8 mouse cellular contexts compared by ENCODE assay signal in the genomic region with DNA sequence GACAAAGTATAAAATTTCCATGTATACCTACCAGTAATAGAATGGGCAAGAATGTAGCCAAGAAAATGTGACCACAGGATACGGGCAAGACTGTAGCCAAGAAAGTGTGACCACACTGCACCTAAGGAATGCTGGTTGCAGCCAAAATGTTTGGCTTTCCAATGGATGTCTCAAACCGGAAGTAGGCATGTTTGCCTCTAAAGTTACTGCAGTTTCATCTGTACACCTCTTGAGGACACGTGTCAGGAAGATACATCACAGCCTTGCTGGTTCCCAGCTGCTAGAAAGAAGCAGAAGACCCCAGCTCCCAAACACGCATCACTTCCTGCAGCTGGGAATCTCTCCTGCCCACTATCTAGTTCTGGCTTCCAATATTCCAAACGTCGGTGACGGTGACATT. TPM values are rescaled to one million over a fixed set of nuclear protein-coding genes. Genes with fewer than 3 reads are reported as not detected.
DNase-seq lines count a peak whose midpoint lies in the region; ATAC-seq lines count a peak whose summit lies in the region.

No protein-coding gene starts in this region.

- no peak overlapping the region for H3K9ac ChIP-seq in embryonic facial prominence, embryonic 15.5 days
- peak overlapping the region; percentile 63 for H3K9ac ChIP-seq in neural tube, embryonic 15.5 days (replicated peaks)

- peak overlapping the region; percentile 56 for H3K4me3 ChIP-seq in embryonic facial prominence, embryonic 15.5 days (replicated peaks)
- H3K4me3 ChIP-seq in neural tube, embryonic 15.5 days (replicated peaks), result peak overlapping the region; percentile 52

- H3K36me3 ChIP-seq in embryonic facial prominence, embryonic 15.5 days, result 0 out of 2 replicates have a peak, but pooled peaks cover 3% of the 10 kb centered on the region
- peaks cover 25% of the 10 kb centered on the region for H3K36me3 ChIP-seq in neural tube, embryonic 15.5 days

- H3K9me3 ChIP-seq in embryonic facial prominence, embryonic 15.5 days (replicated peaks), result no peaks in the 10 kb centered on the region
- H3K9me3 ChIP-seq in neural tube, embryonic 15.5 days (replicated peaks), result no peaks in the 10 kb centered on the region

- no peaks in the 10 kb centered on the region for H3K27me3 ChIP-seq in embryonic facial prominence, embryonic 15.5 days
- H3K27me3 ChIP-seq in neural tube, embryonic 15.5 days (replicated peaks), result no peaks in the 10 kb centered on the region

- peak overlapping the region; percentile 60 for H3K4me2 ChIP-seq in embryonic facial prominence, embryonic 15.5 days (replicated peaks)
- H3K4me2 ChIP-seq in neural tube, embryonic 15.5 days, result peak overlapping the region; percentile 72

- WGBS in embryonic facial prominence, embryonic 15.5 days, result 25% methylated on average over 7 of the region's 7 CpGs
- WGBS in neural tube, embryonic 15.5 days, result 52% methylated on average over 7 of the region's 7 CpGs

- ATAC-seq in embryonic facial prominence, embryonic 15.5 days (ENCODE audit: insufficient number of reproducible peaks, low FRiP score, low TSS enrichment, low read depth), result no peak
- no peak for ATAC-seq in neural tube, embryonic 15.5 days (ENCODE audit: low FRiP score)

- peak; percentile 16 for DNase-seq in thymus, postnatal 0 days (ENCODE audit: low spot score)
- no peak for DNase-seq in thymus, postnatal 10 days (ENCODE audit: low spot score in 2 of 2)
- DNase-seq in kidney, postnatal 14 days, result peak; percentile 27
- no peak for DNase-seq in gastrocnemius, adult 18-20 months (ENCODE audit: low spot score)
- no peak for DNase-seq in layer of hippocampus, adult 8-10 months (ENCODE audit: low spot score in 2 of 2)
- DNase-seq in adrenal gland, adult 8-10 months, result no peak

- peak overlapping the region; percentile 85 for H3K27ac ChIP-seq in embryonic facial prominence, embryonic 15.5 days (replicated peaks)
- H3K27ac ChIP-seq in neural tube, embryonic 15.5 days (replicated peaks), result peak overlapping the region; percentile 83

- H3K4me1 ChIP-seq in embryonic facial prominence, embryonic 15.5 days, result 0 out of 2 replicates have a peak, but pooled peaks cover 6% of the 10 kb centered on the region
- H3K4me1 ChIP-seq in neural tube, embryonic 15.5 days, result peaks cover 16% of the 10 kb centered on the region

RNA-seq across cellular contexts. Expression of gene Ppcdc, which starts 0.8 kb away (rescaled TPM):
- polyA plus RNA-seq in thymus, postnatal 0 days (2015; fragmentation: Nextera tagmentation; extraction: Ambion mirVana), result 50.9 and 62.5 TPM in 2 replicates
- polyA plus RNA-seq in embryonic facial prominence, embryonic 15.5 days (2015; fragmentation: Nextera tagmentation; extraction: Ambion mirVana), result 26.1 and 28.1 TPM in 2 replicates
- 18.4 and 22.7 TPM in 2 replicates for polyA plus RNA-seq in neural tube, embryonic 15.5 days (2015; fragmentation: Nextera tagmentation; extraction: Ambion mirVana)
- 1 to 10 TPM; 6.5 to 7.9 TPM for total RNA-seq in gastrocnemius, adult 18-20 months (2021)
- total RNA-seq in layer of hippocampus, adult 8-10 months (2022), result 10 to 100 TPM; 16.1 to 26.1 (median 23.2) TPM
- 10 to 100 TPM; 20.8 to 35.1 (median 25.2) TPM for total RNA-seq in adrenal gland, adult 8-10 months (2022)

RNA-seq across cellular contexts. Expression of gene Scamp5, which starts 28.8 kb away (rescaled TPM):
- 3.1 and 3.5 TPM in 2 replicates for polyA plus RNA-seq in thymus, postnatal 0 days (2015; fragmentation: Nextera tagmentation; extraction: Ambion mirVana)
- polyA plus RNA-seq in embryonic facial prominence, embryonic 15.5 days (2015; fragmentation: Nextera tagmentation; extraction: Ambion mirVana), result 16.3 and 16.5 TPM in 2 replicates
- 91.1 and 112 TPM in 2 replicates for polyA plus RNA-seq in neural tube, embryonic 15.5 days (2015; fragmentation: Nextera tagmentation; extraction: Ambion mirVana)
- total RNA-seq in gastrocnemius, adult 18-20 months (2021), result 1 to 10 TPM in 1 of 2 experiments, under 1 TPM in 1; 0.98 to 1.2 TPM
- 100 to 1,000 TPM; 361 to 395 (median 373) TPM for total RNA-seq in layer of hippocampus, adult 8-10 months (2022)
- 10 to 100 TPM; 12.4 to 30.5 (median 21.9) TPM for total RNA-seq in adrenal gland, adult 8-10 months (2022)

Comparison
In these comparisons a context has a peak if more than half of its experiments do, and no peak if none do; other contexts are left out.
1. DNase-seq: peak in thymus, postnatal 0 days (single experiment) and kidney, postnatal 14 days (single experiment); none in thymus, postnatal 10 days (0 of 2), gastrocnemius, adult 18-20 months (single experiment), layer of hippocampus, adult 8-10 months (0 of 2) and adrenal gland, adult 8-10 months (single experiment).
2. RNA of gene Scamp5, which starts 28.8 kb away (total RNA-seq): 361 to 395 TPM in layer of hippocampus, adult 8-10 months; 12.4 to 30.5 TPM in adrenal gland, adult 8-10 months and 0.98 to 1.2 TPM in gastrocnemius, adult 18-20 months; every median in the first group is over 10 times any median in the second.